Mouse (Mus musculus) midbrain, embryonic 13.5 days (tissue): Measurements from ENCODE around the gene Nlrc4. TPM values are rescaled to one million over a fixed set of nuclear protein-coding genes. Genes with fewer than 3 reads are reported as not detected.
"Not testable (repeated sequence)": the region's sequence is repeated elsewhere in the genome, so short reads cannot be mapped to it uniquely, and the experiment has no call there.

Experiments
- ATAC-seq: fragments of 200-750 bp; cut with Nextera tagmentation; 2 replicates; pipeline ENCODE4 v1.8.0; 2017; ENCODE audit warnings: mild to moderate bottlenecking, moderate TSS enrichment, moderate library complexity
- H3K27ac ChIP-seq: fragments of 300-500 bp; sonication (generic); 2 replicates; pipeline ENCODE4 v1.5.1; 2015; ENCODE audit warnings: inconsistent platforms, mild to moderate bottlenecking, moderate library complexity
- H3K27me3 ChIP-seq: fragments of 300-500 bp; sonication (generic); 2 replicates; pipeline ENCODE4 v1.6.1; 2015; ENCODE audit warnings: mild to moderate bottlenecking, inconsistent platforms
- H3K36me3 ChIP-seq: fragments of 300-500 bp; sonication (generic); 2 replicates; pipeline ENCODE4 v1.6.1; 2015; ENCODE audit warnings: mild to moderate bottlenecking, inconsistent platforms
- H3K4me1 ChIP-seq: fragments of 300-500 bp; sonication (generic); replicated peaks from 2 replicates; pipeline ENCODE4 v1.6.1; 2015; ENCODE audit warnings: inconsistent platforms
- H3K4me2 ChIP-seq: fragments of 300-500 bp; sonication (generic); replicated peaks from 2 replicates; pipeline ENCODE4 v1.6.1; 2015; ENCODE audit warnings: moderate library complexity, mild to moderate bottlenecking, inconsistent platforms
- H3K4me3 ChIP-seq: fragments of 300-500 bp; sonication (generic); replicated peaks from 2 replicates; pipeline ENCODE4 v1.5.1; 2015; ENCODE audit warnings: mild to moderate bottlenecking, inconsistent platforms
- H3K9ac ChIP-seq: fragments of 300-500 bp; sonication (generic); replicated peaks from 2 replicates; pipeline ENCODE4 v1.6.1; 2015; ENCODE audit warnings: mild to moderate bottlenecking, inconsistent platforms
- H3K9me3 ChIP-seq: fragments of 300-500 bp; sonication (generic); 2 replicates; pipeline ENCODE4 v1.6.1; 2016; ENCODE audit warnings: mild to moderate bottlenecking, inconsistent platforms
- WGBS: fragments of 180-500 bp; shearing (Covaris S2); methylation state at CpG from one replicate; pipeline ENCODE4 v1.1.7; 2015; 5-methylcytosine and 5-hydroxymethylcytosine counted together
- polyA plus RNA-seq: library from polyadenylated mRNA; unstranded; fragments of >200 nt; fragmentation: Nextera tagmentation; extraction: Ambion mirVana; gene quantifications from 2 replicates; pipeline ENCODE4 v1.2.1, GENCODE M21; 2015

Nlrc4 gene
- 0.31 and 0.39 TPM in 2 replicates for polyA plus RNA-seq

DNA sequence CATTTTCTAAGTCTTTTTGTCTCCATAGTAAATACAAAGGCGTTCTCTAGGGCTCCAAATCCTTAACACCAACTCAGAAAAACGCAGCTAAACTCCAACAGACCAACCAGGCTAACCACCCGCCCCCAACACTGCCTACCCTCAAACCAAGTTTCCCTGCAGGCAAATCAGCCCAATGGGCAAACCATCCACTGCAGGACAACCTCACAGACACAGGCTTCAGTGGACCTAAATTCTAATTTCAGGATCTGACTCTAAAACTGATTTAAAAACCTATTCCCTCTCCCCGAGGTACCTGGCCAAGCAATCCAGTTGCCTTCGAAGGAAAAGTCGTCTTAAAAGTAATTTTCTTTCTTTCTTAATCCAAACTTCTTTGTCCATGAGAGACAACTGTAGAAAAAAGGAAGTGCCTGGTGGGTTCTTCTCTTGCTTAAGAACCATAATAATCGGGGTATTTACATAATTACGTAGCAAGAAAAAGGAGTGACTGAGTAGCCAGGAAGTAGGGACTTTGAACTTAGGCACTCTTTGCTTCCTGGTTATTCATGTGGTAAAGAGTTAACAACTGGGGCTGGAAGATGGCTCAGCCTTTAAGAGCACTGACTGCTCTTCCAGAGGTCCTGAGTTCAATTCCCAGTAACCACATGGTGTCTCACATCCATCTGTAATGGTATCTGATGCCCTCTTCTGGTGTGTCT is at the start of gene Nlrc4:
Nlrc4 (minus strand) TSS at position 432 of the 698 bp plus-strand sequence.
- H3K9me3 ChIP-seq: no peaks in the 10 kb centered on the region
- H3K4me1 ChIP-seq: peaks cover 6% of the 10 kb centered on the region
- H3K4me3 ChIP-seq: no peak within 1 kb of the TSS
- H3K9ac ChIP-seq: no peak within 1 kb of the TSS
- 56% methylated on average over 8 of the region's 8 CpGs for WGBS
- no peaks in the 10 kb centered on the region for H3K27me3 ChIP-seq
- no peak within 1 kb of the TSS for H3K27ac ChIP-seq
- no peaks in the 10 kb centered on the region for H3K36me3 ChIP-seq
- no peak within 1 kb of the TSS for H3K4me2 ChIP-seq
- ATAC-seq: no peak

DNA sequence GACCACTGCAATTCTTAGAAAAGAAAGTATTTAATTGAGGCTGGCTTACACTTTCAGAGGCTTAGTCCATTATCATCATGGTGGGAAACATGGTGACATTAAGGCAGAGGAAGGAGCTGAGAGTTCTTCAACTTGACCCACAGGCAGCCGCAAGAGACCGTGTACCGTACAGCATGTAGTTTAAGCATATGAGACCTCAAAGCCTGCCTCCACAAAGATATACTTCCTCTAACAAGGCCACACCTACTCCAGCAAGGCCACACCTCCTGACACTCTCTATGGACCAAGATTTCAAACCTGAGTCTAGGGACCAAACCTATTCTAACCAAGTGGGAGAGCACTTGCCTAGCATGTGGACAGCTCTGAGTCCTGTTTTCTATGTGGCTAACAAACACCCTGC is 49.7 kb upstream of the Nlrc4 start:
- Histone ChIP-seq H3K9ac (no peak overlapping the region), H3K4me2 (no peak overlapping the region), H3K27ac (no peak overlapping the region), H3K4me1 (no peaks in the 10 kb centered on the region), H3K36me3 (no peaks in the 10 kb centered on the region), H3K4me3 (no peak overlapping the region), H3K9me3 (no peaks in the 10 kb centered on the region), H3K27me3 (no peaks in the 10 kb centered on the region)
- no peak for ATAC-seq
- 98% methylated on average over 3 of the region's 3 CpGs for WGBS

DNA sequence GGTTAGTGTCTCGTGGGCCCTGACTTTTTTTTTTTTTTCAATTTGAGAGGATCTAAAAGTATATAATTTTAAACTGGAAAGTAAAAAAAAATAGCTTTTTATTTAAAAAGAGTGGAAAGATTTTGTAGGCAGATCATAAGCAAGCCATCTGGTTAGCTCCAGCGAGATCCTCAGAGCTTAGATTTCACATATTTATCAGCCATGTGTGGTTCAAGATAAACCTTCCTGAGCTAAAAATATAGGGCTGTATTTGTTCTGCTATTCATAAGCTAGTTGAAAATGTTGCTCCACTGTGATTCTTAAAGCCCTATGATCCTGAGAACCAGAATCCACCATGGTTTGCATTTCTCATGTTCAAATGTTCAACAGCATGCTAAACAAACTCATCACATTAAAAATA is 49.0 kb upstream of the Nlrc4 start:
- no peak overlapping the region for H3K4me2 ChIP-seq
- H3K4me3 ChIP-seq: no peak overlapping the region
- no peaks in the 10 kb centered on the region for H3K4me1 ChIP-seq
- H3K36me3 ChIP-seq: no peaks in the 10 kb centered on the region
- no peaks in the 10 kb centered on the region for H3K9me3 ChIP-seq
- no peak overlapping the region for H3K9ac ChIP-seq
- no peaks in the 10 kb centered on the region for H3K27me3 ChIP-seq
- 71% methylated on average over 2 of the region's 2 CpGs for WGBS
- H3K27ac ChIP-seq: no peak overlapping the region
- ATAC-seq: no peak

DNA sequence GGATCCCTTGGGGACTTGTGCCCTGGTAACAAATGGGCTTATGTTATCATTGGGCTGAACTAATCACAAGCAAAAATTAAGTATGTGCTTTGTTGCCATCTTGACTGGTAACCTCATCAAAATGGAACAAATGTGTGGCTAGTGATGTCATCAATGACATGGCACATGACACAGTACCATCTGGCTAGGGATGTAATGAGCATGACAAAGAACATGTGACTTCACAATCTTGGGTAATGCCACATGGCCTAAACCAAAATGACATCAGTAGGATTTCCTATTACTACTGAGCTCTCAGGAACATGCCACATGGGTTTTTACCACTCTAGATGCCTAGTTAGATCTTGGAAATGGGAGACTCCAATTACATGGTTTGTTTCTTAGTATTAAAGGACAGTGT is 42.1 kb upstream of the Nlrc4 start:
- no peak for ATAC-seq
- Histone ChIP-seq H3K27ac (no peak overlapping the region), H3K9ac (no peak overlapping the region), H3K4me1 (no peaks in the 10 kb centered on the region), H3K4me3 (no peak overlapping the region), H3K36me3 (peaks cover 28% of the 10 kb centered on the region), H3K9me3 (no peaks in the 10 kb centered on the region), H3K27me3 (no peaks in the 10 kb centered on the region), H3K4me2 (no peak overlapping the region)

DNA sequence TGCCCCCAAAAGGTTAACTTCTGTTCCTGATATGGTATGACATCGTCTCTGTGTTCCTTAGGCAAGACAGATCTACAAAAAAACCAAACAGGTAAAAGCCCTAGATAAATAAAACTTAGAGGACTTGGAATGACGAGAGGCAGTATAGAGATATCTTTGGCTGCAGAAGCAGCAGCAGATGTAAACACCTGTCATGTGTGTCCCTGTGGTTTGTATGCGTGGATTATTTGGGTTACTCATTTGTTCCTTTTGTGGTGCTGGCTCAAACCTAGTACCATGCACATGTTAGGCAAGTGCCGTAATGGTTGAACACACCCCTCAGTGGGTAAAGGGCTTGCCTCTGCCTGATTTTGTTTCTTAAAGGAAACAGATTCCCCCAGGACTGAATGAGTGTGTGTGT is 41.3 kb upstream of the Nlrc4 start:
- H3K9me3 ChIP-seq: no peaks in the 10 kb centered on the region
- H3K9ac ChIP-seq: no peak overlapping the region
- no peaks in the 10 kb centered on the region for H3K27me3 ChIP-seq
- H3K27ac ChIP-seq: no peak overlapping the region
- no peak overlapping the region for H3K4me2 ChIP-seq
- no peak for ATAC-seq
- H3K4me1 ChIP-seq: no peaks in the 10 kb centered on the region
- no peak overlapping the region for H3K4me3 ChIP-seq
- H3K36me3 ChIP-seq: peaks cover 36% of the 10 kb centered on the region
- 94% methylated on average over 4 of the region's 4 CpGs for WGBS

DNA sequence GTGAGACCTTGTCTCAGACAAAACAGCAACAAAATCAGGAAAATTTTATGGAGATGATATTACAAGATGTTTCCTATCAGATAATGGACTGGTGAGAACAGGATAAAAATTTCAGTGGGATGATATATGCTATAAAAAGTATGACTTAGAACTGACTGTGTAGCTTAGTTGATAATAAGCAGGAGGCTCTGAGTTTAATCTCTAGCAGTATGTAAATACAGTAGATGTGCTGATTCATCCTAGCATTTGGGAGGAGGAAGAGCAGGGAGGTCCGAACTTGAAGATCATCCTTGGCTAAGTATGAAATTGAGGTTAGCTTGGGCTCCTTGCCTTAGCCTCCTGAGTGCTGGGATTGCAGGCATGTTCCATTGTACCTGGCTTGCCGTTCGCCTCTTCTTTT is 32.6 kb upstream of the Nlrc4 start:
- Histone ChIP-seq H3K9me3 (no peaks in the 10 kb centered on the region), H3K9ac (no peak overlapping the region), H3K27me3 (peaks cover 6% of the 10 kb centered on the region; the same call in 1 of the 2 replicates), H3K27ac (no peak overlapping the region), H3K36me3 (peaks cover 42% of the 10 kb centered on the region), H3K4me1 (peaks cover 15% of the 10 kb centered on the region), H3K4me2 (no peak overlapping the region), H3K4me3 (no peak overlapping the region)
- no peak for ATAC-seq
- WGBS: 95% methylated on average over 3 of the region's 3 CpGs

DNA sequence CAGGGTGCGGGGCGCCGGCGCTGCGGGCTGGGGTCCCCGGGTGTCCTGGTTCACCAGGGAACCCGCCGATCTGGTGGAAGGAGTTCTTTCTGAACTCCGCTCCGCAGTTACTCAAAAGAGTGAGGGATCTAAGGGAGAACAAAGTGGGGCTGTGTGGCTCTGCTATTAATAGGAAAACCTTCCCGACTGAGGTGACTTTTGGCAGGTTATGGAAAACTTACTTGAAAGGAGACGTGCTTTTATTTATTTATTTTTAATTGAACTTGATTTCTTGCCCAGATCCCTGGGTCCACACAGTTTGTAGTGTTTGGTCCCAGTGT is 30.9 kb upstream of the Nlrc4 start:
- Histone ChIP-seq H3K4me2 (peak overlapping the region; percentile 73), H3K27me3 (peaks cover 8% of the 10 kb centered on the region; the same call in 1 of the 2 replicates), H3K36me3 (peaks cover 31% of the 10 kb centered on the region), H3K27ac (peak overlapping the region; percentile 74), H3K9ac (peak overlapping the region; percentile 95), H3K9me3 (no peaks in the 10 kb centered on the region), H3K4me3 (peak overlapping the region; percentile 96), H3K4me1 (peaks cover 15% of the 10 kb centered on the region)
- WGBS: under 1% methylated on average over 12 of the region's 12 CpGs
- no peak for ATAC-seq

DNA sequence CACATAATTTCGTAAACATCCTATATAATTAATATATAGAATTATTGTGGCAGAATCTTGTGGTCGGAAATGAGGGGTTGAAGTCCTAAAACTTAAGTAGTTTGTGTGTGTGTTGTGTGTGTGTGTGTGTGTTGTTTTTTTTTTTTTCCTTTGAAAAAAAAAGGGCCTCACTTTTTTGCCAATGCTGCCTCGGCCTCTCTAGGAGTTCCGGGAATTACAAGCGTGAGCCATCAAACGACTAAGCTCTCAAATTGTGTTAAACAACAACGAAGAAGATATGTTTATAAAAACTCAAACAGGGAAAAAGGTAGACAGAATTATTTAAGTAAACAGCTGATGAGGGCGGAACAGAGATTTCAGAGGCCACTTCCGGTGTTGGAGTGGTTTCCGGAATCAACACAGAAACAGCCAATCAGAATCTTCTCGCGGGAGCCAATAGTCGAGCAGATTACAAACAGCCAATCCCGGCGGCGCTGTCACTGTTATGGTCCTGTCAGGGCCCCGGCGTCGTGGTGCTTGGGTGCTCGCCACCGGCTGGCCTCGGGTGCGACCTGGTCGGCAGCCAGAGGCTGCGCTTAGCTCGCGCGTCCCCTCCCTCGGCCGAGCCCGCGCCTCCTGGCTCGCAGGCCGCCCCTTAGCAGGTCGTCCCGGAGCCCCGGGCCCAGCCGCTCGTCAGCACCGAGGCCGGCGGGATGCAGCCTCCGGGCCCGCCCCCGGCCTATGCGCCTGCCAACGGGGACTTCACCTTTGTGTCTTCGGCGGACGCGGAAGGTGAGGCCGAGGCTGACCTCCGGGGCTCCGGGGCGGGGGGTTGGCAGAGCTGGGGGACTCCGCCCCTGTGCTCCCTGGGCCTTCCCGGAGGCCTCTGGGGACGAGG is 30.3 kb upstream of the Nlrc4 start, which contains the start of gene Yipf4:
Yipf4 (plus strand) TSS at position 470 of the 877 bp plus-strand sequence.
- H3K27ac ChIP-seq: peak within 1 kb of the TSS; percentile 74
- H3K27me3 ChIP-seq: peaks cover 8% of the 10 kb centered on the region; the same call in 1 of the 2 replicates
- H3K4me3 ChIP-seq: peak within 1 kb of the TSS; percentile 96
- H3K9me3 ChIP-seq: no peaks in the 10 kb centered on the region
- peaks cover 25% of the 10 kb centered on the region for H3K36me3 ChIP-seq
- H3K9ac ChIP-seq: peak within 1 kb of the TSS; percentile 95
- peak; percentile 100 for ATAC-seq
- 5% methylated on average over 58 of the region's 58 CpGs for whole genome bisulfite sequencing
- H3K4me1 ChIP-seq: peaks cover 15% of the 10 kb centered on the region
- peak within 1 kb of the TSS; percentile 73 for H3K4me2 ChIP-seq

DNA sequence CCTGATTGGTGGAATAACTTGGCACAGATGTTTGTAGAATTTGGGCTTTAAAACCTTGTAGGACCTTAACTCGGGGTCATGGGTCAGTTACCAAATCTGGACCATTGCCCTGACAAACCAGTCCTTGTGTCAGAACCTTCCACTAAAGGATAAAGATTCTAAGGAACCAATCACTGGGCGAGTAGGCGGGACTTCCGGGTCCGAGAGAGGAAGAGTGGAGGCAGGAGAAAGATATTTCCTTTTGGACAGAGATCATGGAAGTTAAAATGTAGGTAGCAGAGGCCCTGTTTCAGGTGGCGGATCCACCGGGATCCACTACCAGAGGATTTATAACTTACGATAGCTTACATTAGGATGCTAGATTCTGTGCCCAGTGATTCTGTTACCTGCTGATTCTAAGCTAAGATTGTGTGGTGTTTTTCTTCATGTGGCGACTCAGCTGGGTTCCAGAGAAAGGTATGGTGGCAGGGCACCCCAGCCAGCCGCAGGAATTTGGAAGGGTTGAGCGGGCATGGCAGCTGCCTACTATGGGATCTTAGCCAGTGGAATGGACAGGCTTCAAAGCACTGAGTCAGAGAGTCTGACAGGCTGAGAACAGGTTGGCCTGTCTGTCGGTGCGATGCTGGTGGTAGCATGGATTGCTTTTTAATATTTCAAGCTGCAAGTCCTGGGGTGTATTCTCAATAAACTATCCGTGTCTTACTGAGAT is 21.6 kb upstream of the Nlrc4 start:
- H3K9me3 ChIP-seq: no peaks in the 10 kb centered on the region
- 88% methylated on average over 14 of the region's 14 CpGs for WGBS
- H3K4me3 ChIP-seq: no peak overlapping the region
- H3K27ac ChIP-seq: no peak overlapping the region
- no peaks in the 10 kb centered on the region for H3K4me1 ChIP-seq
- H3K27me3 ChIP-seq: no peaks in the 10 kb centered on the region
- no peak for ATAC-seq
- no peak overlapping the region for H3K4me2 ChIP-seq
- H3K9ac ChIP-seq: no peak overlapping the region
- no peaks in the 10 kb centered on the region for H3K36me3 ChIP-seq

DNA sequence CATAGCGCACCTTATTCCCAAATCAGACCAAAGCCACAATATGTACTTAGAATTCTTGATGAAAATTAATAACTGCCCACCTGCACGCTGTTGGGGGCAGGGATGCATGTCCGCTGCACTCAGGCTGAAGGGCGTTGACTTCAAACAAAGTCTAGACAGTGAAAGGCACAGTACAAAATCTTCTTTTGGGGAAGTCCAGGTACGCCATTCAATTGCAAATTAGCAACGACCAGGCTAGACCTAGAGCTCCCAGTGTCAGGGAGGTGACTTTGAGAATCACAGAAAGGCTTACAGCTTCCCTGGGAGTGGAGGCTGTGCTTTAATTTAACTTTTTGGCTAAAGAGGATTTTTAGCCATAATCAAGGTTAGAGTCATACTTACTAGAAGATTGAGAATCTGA is 11.2 kb upstream of the Nlrc4 start:
- H3K9me3 ChIP-seq, ATAC-seq, H3K36me3 ChIP-seq, H3K27me3 ChIP-seq, H3K4me1 ChIP-seq, H3K27ac ChIP-seq, H3K4me2 ChIP-seq, H3K4me3 ChIP-seq, H3K9ac ChIP-seq: not testable (repeated sequence)
- 77% methylated on average over 6 of the region's 6 CpGs for WGBS

DNA sequence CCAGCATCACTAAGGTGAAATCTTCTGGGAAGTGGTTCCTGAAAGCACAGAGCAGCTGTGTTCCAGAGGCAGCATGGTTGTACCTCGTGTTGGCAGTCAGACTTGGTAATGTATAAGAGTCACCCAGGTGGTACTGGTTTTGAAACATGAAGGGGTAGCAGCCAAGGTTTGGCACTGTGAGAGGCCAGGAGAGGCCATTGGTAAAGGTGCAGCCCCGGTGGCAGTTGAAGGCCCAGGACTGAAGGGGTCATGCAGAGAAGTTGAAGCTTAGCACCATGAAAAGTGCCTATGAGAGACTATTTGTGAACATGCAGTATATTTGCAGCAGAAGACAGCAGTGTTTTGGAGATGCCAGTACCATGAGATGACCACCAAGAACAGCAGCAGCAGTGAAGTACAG is 9.0 kb upstream of the Nlrc4 start:
- WGBS: 81% methylated on average over 2 of the region's 2 CpGs

DNA sequence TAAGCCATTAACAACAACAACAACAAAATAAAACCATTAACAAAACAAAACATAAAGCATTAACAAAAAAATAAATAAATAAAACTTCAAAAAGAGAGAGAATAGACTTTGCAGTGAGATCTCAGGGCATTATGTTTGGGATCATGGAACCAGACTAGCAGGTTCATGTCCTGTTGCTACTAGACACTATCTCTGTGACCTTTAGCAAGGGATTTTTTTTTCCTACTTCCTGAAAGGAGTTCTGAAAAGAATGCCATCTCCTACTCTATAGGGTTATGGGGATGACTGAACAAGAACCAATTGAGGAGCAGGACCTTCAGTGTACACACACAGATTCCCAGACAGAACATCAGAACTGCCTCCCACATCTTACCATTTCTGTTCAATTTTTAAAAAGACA is 4.6 kb upstream of the Nlrc4 start:
- no peak for ATAC-seq
- H3K9ac ChIP-seq: no peak overlapping the region

More for the DNA sequence above, 9.0 kb upstream of the Nlrc4 start:
- H3K4me3 ChIP-seq, H3K9ac ChIP-seq, ATAC-seq, H3K27ac ChIP-seq, H3K27me3 ChIP-seq, H3K9me3 ChIP-seq, H3K4me1 ChIP-seq, H3K36me3 ChIP-seq, H3K4me2 ChIP-seq: not testable (repeated sequence)

More for the DNA sequence above, 4.6 kb upstream of the Nlrc4 start:
- H3K4me2 ChIP-seq: no peak overlapping the region
- H3K9me3 ChIP-seq: no peaks in the 10 kb centered on the region
- no peaks in the 10 kb centered on the region for H3K36me3 ChIP-seq
- no peaks in the 10 kb centered on the region for H3K27me3 ChIP-seq
- peaks cover 6% of the 10 kb centered on the region for H3K4me1 ChIP-seq
- no peak overlapping the region for H3K4me3 ChIP-seq
- no peak overlapping the region for H3K27ac ChIP-seq
